Mouse (Mus musculus): ENCODE measurements at regions not wholly inside any gene's neighbourhood (a gene's known extent, or its start where the extent isn't known, plus 50 kb on each side); places are given as distances from the start of the nearest gene placed in this dataset.

DNA sequence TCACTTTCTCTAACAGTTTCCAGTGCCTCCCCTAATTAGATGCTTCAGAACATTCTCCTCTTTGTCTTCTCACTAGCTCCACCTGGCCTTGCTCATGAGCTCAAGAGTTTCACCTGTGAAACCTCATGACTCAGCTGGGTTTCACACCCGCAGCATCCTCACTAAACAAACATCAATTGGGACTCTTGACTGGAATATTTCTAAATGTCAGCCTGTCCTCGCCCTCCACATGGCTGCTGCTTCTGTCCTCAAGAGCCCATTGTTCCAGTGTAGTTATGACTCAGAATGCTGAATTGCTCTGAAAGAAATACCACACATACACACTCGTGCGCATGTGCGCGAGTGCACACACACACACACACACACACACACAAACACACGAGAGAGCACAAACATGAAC is 407.2 kb downstream of the Prss52 start:
- WGBS = 84% methylated on average over 7 of the region's 7 CpGs
- H3K9ac ChIP-seq (ENCODE audit: low read depth, low read length) = no peak overlapping the region
- no peak overlapping the region for H3K4me3 ChIP-seq
- no peaks in the 10 kb centered on the region for H3K27me3 ChIP-seq (ENCODE audit: control insufficient read depth, insufficient read depth, low read length)
- no peaks in the 10 kb centered on the region for H3K36me3 ChIP-seq (ENCODE audit: control insufficient read depth, insufficient read depth, low read length)
- no peak for DNase-seq
- intact Hi-C loops (cut with DNase I) = no loop called here
- H3K79me2 ChIP-seq (replicated peaks; ENCODE audit: control insufficient read depth, insufficient read depth, low read length) = no peaks in the 10 kb centered on the region
- H3K4me1 ChIP-seq (ENCODE audit: control insufficient read depth, insufficient read depth, low read length) = no peaks in the 10 kb centered on the region
- H3K27ac ChIP-seq = no peak overlapping the region
- no peak for TF ChIP-seq EP300 (IDR thresholded peaks at IDR 0.05; ENCODE audit: insufficient read depth, low read depth, low read length)

DNA sequence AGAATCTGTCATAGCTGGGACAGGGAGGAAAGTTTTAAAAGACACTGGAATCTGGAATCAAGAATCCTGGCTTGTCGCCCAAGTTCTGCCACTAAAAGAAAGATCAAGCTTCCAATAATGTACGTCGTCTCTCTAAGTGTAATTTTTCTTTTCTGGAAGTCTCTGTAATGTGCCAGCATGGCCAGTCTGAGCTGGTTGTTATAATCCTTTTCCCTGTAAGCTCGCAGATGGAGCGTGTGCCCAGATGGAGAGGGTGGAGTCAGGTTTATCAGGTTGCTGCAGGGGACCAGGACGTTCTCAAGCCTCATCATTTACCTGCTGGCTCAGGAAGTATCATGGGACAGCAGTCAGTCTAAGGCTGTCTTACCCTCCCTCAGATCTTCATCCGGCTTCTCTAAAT is 408.6 kb downstream of the Prss52 start:
- DNase-seq = no peak
- no peaks in the 10 kb centered on the region for H3K79me2 ChIP-seq (replicated peaks; ENCODE audit: control insufficient read depth, insufficient read depth, low read length)
- no peak overlapping the region for H3K4me3 ChIP-seq
- no peaks in the 10 kb centered on the region for H3K36me3 ChIP-seq (ENCODE audit: control insufficient read depth, insufficient read depth, low read length)
- no peak overlapping the region for H3K27ac ChIP-seq
- WGBS = 50% methylated on average over 7 of the region's 7 CpGs
- TF ChIP-seq EP300 (IDR thresholded peaks at IDR 0.05; ENCODE audit: insufficient read depth, low read depth, low read length) (no peak), POLR2A (IDR thresholded peaks at IDR 0.05; ENCODE audit: insufficient read depth, low read depth, low read length) (no peak), CTCF (IDR thresholded peaks at IDR 0.05) (no peak)
- H3K9ac ChIP-seq (ENCODE audit: low read depth, low read length) = no peak overlapping the region
- intact Hi-C loops (cut with DNase I) = no loop called here
- no peaks in the 10 kb centered on the region for H3K4me1 ChIP-seq (ENCODE audit: control insufficient read depth, insufficient read depth, low read length)
- H3K27me3 ChIP-seq (ENCODE audit: control insufficient read depth, insufficient read depth, low read length) = no peaks in the 10 kb centered on the region

DNA sequence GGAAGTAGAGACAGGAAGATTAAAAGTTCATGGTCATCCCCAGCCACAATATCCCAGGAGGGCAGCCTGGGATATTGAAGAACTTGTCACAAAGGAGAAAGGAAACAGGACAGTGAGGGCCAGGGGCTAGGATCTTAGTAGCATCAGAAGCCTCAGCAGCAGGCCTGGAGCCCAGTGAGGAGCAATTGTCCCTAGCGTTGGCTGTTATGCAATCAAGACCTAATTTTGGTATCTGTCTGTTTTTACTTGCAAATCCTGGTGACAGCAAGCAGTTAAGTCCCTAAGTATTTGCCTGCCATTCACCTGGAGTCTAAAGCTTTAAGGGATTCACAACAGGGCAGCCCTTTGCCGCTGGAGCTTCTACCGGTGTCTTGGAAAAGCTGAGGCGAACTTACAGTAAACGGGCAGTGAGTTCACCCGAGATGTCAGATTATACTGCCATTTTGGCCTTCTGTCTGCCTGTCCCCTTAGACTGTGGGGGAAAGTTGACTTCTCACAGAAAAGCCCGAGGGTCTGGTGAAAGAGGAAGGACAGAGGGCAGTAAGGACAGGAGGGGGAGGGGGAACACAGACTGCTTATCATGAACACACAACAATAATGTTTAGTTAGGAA is 413.6 kb downstream of the Prss52 start:
- H3K27ac ChIP-seq = no peak overlapping the region
- H3K4me3 ChIP-seq = no peak overlapping the region
- no peak overlapping the region for H3K9ac ChIP-seq (ENCODE audit: low read depth, low read length)
- H3K4me1 ChIP-seq (ENCODE audit: control insufficient read depth, insufficient read depth, low read length) = no peaks in the 10 kb centered on the region
- H3K79me2 ChIP-seq (replicated peaks; ENCODE audit: control insufficient read depth, insufficient read depth, low read length) = no peaks in the 10 kb centered on the region
- no peak for DNase-seq
- WGBS = 44% methylated on average over 7 of the region's 7 CpGs
- no peaks in the 10 kb centered on the region for H3K27me3 ChIP-seq (ENCODE audit: control insufficient read depth, insufficient read depth, low read length)
- intact Hi-C loops (cut with DNase I) = no loop called here
- no peaks in the 10 kb centered on the region for H3K36me3 ChIP-seq (ENCODE audit: control insufficient read depth, insufficient read depth, low read length)
- TF ChIP-seq EP300 (IDR thresholded peaks at IDR 0.05; ENCODE audit: insufficient read depth, low read depth, low read length) = no peak
- no peak for TF ChIP-seq CTCF (IDR thresholded peaks at IDR 0.05)
- no peak for TF ChIP-seq POLR2A (IDR thresholded peaks at IDR 0.05; ENCODE audit: insufficient read depth, low read depth, low read length)

DNA sequence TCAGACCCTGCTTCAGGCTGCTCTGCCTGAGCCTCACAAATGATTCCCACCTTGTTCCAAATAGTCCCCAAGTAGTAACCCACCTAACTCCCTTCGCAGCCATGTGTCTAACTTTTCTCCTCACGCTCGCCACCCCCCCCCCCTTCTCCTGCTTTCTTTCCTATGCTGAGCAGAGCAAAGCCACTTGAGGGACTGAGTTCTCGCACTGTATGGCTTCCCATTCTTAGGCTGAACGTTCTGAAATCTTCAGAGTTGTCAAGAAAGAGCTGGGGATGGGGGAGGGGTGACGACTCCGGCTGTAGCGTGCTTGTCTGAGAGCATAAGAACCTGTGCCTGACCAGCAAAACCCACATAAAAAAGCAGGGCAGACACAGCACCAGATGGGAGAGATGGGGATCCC is 420.6 kb downstream of the Prss52 start:
- Histone ChIP-seq H3K27me3 (ENCODE audit: control insufficient read depth, insufficient read depth, low read length) (no peaks in the 10 kb centered on the region), H3K4me1 (ENCODE audit: control insufficient read depth, insufficient read depth, low read length) (no peaks in the 10 kb centered on the region), H3K4me3 (no peak overlapping the region), H3K27ac (no peak overlapping the region), H3K79me2 (replicated peaks; ENCODE audit: control insufficient read depth, insufficient read depth, low read length) (no peaks in the 10 kb centered on the region), H3K9ac (ENCODE audit: low read depth, low read length) (no peak overlapping the region), H3K36me3 (ENCODE audit: control insufficient read depth, insufficient read depth, low read length) (no peaks in the 10 kb centered on the region)
- intact Hi-C loops (cut with DNase I) = no loop called here
- WGBS = 51% methylated on average over 8 of the region's 8 CpGs
- TF ChIP-seq CTCF (IDR thresholded peaks at IDR 0.05) = no peak
- TF ChIP-seq POLR2A (IDR thresholded peaks at IDR 0.05; ENCODE audit: insufficient read depth, low read depth, low read length) = no peak
- TF ChIP-seq EP300 (IDR thresholded peaks at IDR 0.05; ENCODE audit: insufficient read depth, low read depth, low read length) = no peak
- DNase-seq = no peak

DNA sequence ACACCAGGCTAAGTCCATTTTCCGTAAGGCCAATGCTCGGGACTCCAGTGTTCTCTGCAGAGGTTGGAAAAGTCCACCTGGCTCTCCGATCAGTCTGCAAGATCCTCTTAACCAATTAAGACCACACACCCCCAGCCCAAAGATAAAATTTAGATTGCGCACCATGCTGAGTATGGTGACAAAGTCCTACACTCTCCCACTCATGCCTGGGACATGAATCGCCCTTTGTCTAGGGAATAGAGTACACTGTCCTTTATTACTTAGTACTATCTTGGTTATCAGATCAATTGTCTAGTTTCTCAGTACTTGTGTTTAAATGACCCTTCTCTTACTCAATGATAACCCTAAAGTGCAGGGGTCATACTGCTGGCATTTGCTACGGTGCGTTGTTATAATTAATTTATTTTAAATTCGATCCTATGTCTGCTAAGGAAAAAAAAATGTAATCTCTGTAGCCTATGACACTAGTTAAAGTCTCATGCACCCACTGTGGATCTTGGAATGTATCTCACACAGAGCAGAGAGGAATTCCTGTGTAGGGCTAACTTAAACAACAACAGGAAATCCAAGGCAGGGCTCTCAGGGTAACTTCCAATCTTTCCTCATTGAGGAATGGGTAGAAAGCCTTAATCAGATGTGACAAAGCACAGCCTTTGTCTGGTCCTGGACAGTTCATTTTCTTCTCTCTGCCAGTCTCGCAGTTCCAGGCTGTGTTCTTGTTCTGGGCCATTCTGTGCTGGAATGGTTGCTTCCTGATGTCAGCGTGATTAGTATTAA is 421.4 kb downstream of the Prss52 start:
- Histone ChIP-seq H3K9ac (ENCODE audit: low read depth, low read length) (no peak overlapping the region), H3K27ac (no peak overlapping the region), H3K79me2 (replicated peaks; ENCODE audit: control insufficient read depth, insufficient read depth, low read length) (no peaks in the 10 kb centered on the region), H3K4me3 (no peak overlapping the region), H3K27me3 (ENCODE audit: control insufficient read depth, insufficient read depth, low read length) (no peaks in the 10 kb centered on the region), H3K36me3 (ENCODE audit: control insufficient read depth, insufficient read depth, low read length) (no peaks in the 10 kb centered on the region), H3K4me1 (ENCODE audit: control insufficient read depth, insufficient read depth, low read length) (no peaks in the 10 kb centered on the region)
- intact Hi-C loops (cut with DNase I) = no loop called here
- no peak for DNase-seq
- TF ChIP-seq EP300 (IDR thresholded peaks at IDR 0.05; ENCODE audit: insufficient read depth, low read depth, low read length) = no peak
- TF ChIP-seq POLR2A (IDR thresholded peaks at IDR 0.05; ENCODE audit: insufficient read depth, low read depth, low read length) = no peak
- TF ChIP-seq CTCF (IDR thresholded peaks at IDR 0.05) = no peak
- WGBS = 44% methylated on average over 10 of the region's 10 CpGs

DNA sequence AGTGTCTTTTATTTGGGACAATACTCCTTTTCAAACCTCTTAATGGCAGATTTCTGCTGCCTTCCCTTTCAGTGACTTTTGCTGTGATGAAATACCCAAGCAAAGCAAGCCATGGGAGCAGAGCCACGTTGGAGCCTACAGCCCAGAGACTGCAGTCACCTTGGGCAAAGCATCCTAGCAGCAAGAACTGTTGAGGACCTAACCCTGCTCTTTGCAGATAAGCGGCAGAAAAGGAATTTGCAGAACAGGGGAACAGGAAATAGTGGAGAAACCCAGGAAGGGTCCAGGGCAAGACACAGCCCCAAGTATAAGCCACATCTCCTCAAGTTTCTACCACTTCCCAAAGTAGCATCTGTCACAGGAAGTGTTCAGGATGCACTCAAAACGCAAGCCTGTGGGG is 426.5 kb downstream of the Prss52 start:
- no peaks in the 10 kb centered on the region for H3K36me3 ChIP-seq (ENCODE audit: control insufficient read depth, insufficient read depth, low read length)
- 39% methylated on average over 3 of the region's 3 CpGs for WGBS
- no peak overlapping the region for H3K9ac ChIP-seq (ENCODE audit: low read depth, low read length)
- no peak overlapping the region for H3K4me3 ChIP-seq
- no peak for DNase-seq
- no peaks in the 10 kb centered on the region; the same call in 1 of the 2 replicates for H3K27me3 ChIP-seq (ENCODE audit: control insufficient read depth, insufficient read depth, low read length)
- no peak overlapping the region for H3K27ac ChIP-seq
- intact Hi-C loops (cut with DNase I) = no loop called here
- TF ChIP-seq EP300 (IDR thresholded peaks at IDR 0.05; ENCODE audit: insufficient read depth, low read depth, low read length) (no peak), CTCF (IDR thresholded peaks at IDR 0.05) (no peak), POLR2A (IDR thresholded peaks at IDR 0.05; ENCODE audit: insufficient read depth, low read depth, low read length) (no peak)
- H3K4me1 ChIP-seq (ENCODE audit: control insufficient read depth, insufficient read depth, low read length) = no peaks in the 10 kb centered on the region
- no peaks in the 10 kb centered on the region for H3K79me2 ChIP-seq (replicated peaks; ENCODE audit: control insufficient read depth, insufficient read depth, low read length)

All from heart, adult 2 months (tissue).